Mouse (Mus musculus) hindbrain, embryonic 14.5 days (tissue): ENCODE results near the gene Pfdn5. TPM values are rescaled to one million over a fixed set of nuclear protein-coding genes. Genes with fewer than 3 reads are reported as not detected.

Experiments used
- ATAC-seq: fragments of 200-750 bp; cut with Nextera tagmentation; 2 replicates; pipeline ENCODE4 v1.8.0; 2017; ENCODE audit warnings: moderate number of reproducible peaks, mild to moderate bottlenecking, moderate TSS enrichment, moderate library complexity; ENCODE audit not compliant: low FRiP score
- DNase-seq: peaks from one replicate; pipeline ENCODE4 v3.0.0-alpha.2; 2015; ENCODE audit warnings: low spot score
- H3K27ac ChIP-seq: fragments of 300-500 bp; sonication (generic); 2 replicates; pipeline ENCODE4 v1.5.1; 2014; ENCODE audit warnings: mild to moderate bottlenecking, moderate library complexity
- H3K27me3 ChIP-seq: fragments of 300-500 bp; sonication (generic); 2 replicates; pipeline ENCODE4 v1.6.1; 2014; ENCODE audit warnings: mild to moderate bottlenecking, low read length, mixed read lengths; ENCODE audit not compliant: control insufficient read depth, insufficient read depth
- H3K36me3 ChIP-seq: fragments of 300-500 bp; sonication (generic); replicated peaks from 2 replicates; pipeline ENCODE4 v1.6.1; 2014; ENCODE audit not compliant: control insufficient read depth, insufficient read depth
- H3K4me1 ChIP-seq: fragments of 300-500 bp; sonication (generic); replicated peaks from 2 replicates; pipeline ENCODE4 v1.6.1; 2014; ENCODE audit warnings: antibody characterized with exemption, low read length, mixed read lengths; ENCODE audit not compliant: control insufficient read depth, insufficient read depth
- H3K4me2 ChIP-seq: fragments of 300-500 bp; sonication (generic); replicated peaks from 2 replicates; pipeline ENCODE4 v1.6.1; 2014; ENCODE audit warnings: mild to moderate bottlenecking, moderate library complexity
- H3K4me3 ChIP-seq: fragments of 300-500 bp; sonication (generic); replicated peaks from 2 replicates; pipeline ENCODE4 v1.5.1; 2014; ENCODE audit warnings: mild to moderate bottlenecking, low read length
- H3K9ac ChIP-seq: fragments of 300-500 bp; sonication (generic); 2 replicates; pipeline ENCODE4 v1.6.1; 2014
- H3K9me3 ChIP-seq: fragments of 300-500 bp; sonication (generic); 2 replicates; pipeline ENCODE4 v1.6.1; 2016; ENCODE audit warnings: low read length; ENCODE audit not compliant: control insufficient read depth
- WGBS: fragments of 180-500 bp; shearing (Covaris S2); extraction: QIAGEN DNeasy Blood & Tissue Kit; methylation state at CpG from one replicate; pipeline ENCODE4 v1.1.7; 2014; 5-methylcytosine and 5-hydroxymethylcytosine counted together
- polyA plus RNA-seq: library from polyadenylated mRNA; unstranded; fragments of >200 nt; fragmentation: Nextera tagmentation; extraction: Ambion mirVana; gene quantifications from 2 replicates; pipeline ENCODE4 v1.2.1, GENCODE M21; 2014

The Pfdn5 gene
- polyA plus RNA-seq, 1 experiment from 2014 or later: 626 TPM

DNA sequence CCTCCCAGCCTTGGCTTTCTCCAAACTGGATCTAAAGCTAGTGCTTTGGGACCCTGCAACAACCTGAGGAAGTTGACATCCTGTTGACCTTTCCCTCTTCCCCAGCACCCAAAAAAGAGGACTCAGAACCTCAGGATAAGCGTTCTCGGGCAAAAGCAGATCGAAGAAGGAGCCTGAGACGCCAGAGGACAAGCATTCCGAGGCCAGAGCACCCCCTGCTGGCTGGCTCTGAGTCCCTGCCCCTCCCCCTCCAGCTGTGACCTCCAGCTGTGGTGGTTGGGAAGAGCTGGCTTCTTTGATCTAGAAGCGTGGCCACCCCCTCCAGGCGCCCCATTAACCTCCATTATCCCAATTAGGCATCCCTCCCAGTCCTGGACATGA lies 51.2 kb downstream of the Pfdn5 start:
- 0% methylated on average over 7 of the region's 7 CpGs for WGBS

DNA sequence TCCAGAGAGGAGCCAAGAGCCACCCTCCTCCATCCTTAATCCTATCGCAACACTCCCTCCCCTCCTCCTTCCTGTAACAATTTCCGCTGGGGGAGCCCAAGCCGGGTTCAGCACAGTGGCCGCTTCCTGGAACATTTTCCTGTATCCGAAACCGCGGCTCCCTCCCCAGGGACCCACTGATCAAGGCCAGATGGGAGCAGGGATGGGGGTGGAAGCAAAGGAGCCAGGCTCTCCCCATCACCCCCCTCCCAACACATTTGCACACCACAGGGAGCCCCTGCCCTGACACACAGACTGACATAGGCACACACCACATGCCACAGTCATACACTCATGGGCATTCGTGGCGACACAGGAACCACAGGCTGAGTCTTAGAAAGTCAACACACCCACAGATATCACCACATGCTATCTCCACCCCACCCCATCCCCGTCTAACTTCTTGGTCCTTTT lies 51.9 kb downstream of the Pfdn5 start:
- no peaks in the 10 kb centered on the region for H3K27me3 ChIP-seq
- peak overlapping the region; percentile 60; the same call in 1 of the 2 replicates for H3K9ac ChIP-seq
- H3K9me3 ChIP-seq: no peaks in the 10 kb centered on the region
- WGBS: 5% methylated on average over 10 of the region's 10 CpGs
- H3K4me1 ChIP-seq: peaks cover 12% of the 10 kb centered on the region; the same call in 1 of the 2 replicates
- no peak overlapping the region for H3K4me3 ChIP-seq
- no peaks in the 10 kb centered on the region for H3K36me3 ChIP-seq
- no peak overlapping the region for H3K27ac ChIP-seq
- peak overlapping the region; percentile 99 for H3K4me2 ChIP-seq
- no peak for DNase-seq
- ATAC-seq: no peak

More for the DNA sequence above, 51.2 kb downstream of the Pfdn5 start:
- peak overlapping the region; percentile 60 for H3K9ac ChIP-seq
- no peaks in the 10 kb centered on the region for H3K36me3 ChIP-seq
- H3K4me2 ChIP-seq: peak overlapping the region; percentile 99
- DNase-seq (peak; percentile 81), ATAC-seq (peak; percentile 55; the same call in 1 of the 2 replicates)
- no peaks in the 10 kb centered on the region for H3K27me3 ChIP-seq
- H3K4me1 ChIP-seq: peaks cover 12% of the 10 kb centered on the region; the same call in 1 of the 2 replicates
- no peaks in the 10 kb centered on the region for H3K9me3 ChIP-seq
- peak overlapping the region; percentile 64; the same call in 1 of the 2 replicates for H3K27ac ChIP-seq
- H3K4me3 ChIP-seq: peak overlapping the region; percentile 55

Other genes starting within 250 kb of the Pfdn5 start
- gene Tns2, start 225.7 kb upstream of the Pfdn5 start, polyA plus RNA-seq: 9.9 and 10.4 TPM in 2 replicates
- gene Spryd3, start 189.9 kb upstream of the Pfdn5 start, polyA plus RNA-seq: 54.8 and 62.4 TPM in 2 replicates
- 1.8 and 1.9 TPM in 2 replicates for gene Igfbp6, start 181.8 kb upstream of the Pfdn5 start, polyA plus RNA-seq
- 0.13 TPM in 1 of 2 replicates, not detected in the other for gene Soat2, start 175.6 kb upstream of the Pfdn5 start, polyA plus RNA-seq
- 45.4 and 47.1 TPM in 2 replicates for gene Zfp740, start 122.9 kb upstream of the Pfdn5 start, polyA plus RNA-seq
- gene Csad, start 121.4 kb upstream of the Pfdn5 start, polyA plus RNA-seq: 27.5 and 33.3 TPM in 2 replicates
- 0.22 and 1.1 TPM in 2 replicates for gene Itgb7, start 94.2 kb upstream of the Pfdn5 start, polyA plus RNA-seq
- gene Rarg, start 68.6 kb upstream of the Pfdn5 start, polyA plus RNA-seq: 6.2 and 6.7 TPM in 2 replicates
- not detected in 2 replicates for gene Gm9918, start 55.6 kb upstream of the Pfdn5 start, polyA plus RNA-seq
- 60.6 and 61.8 TPM in 2 replicates for gene Mfsd5, start 46.7 kb upstream of the Pfdn5 start, polyA plus RNA-seq
- 6.8 and 7.0 TPM in 2 replicates for gene Espl1, start 29.9 kb upstream of the Pfdn5 start, polyA plus RNA-seq
- 77.4 and 78.4 TPM in 2 replicates for gene Myg1, start 5.6 kb downstream of the Pfdn5 start, polyA plus RNA-seq
- gene Aaas, start 24.7 kb downstream of the Pfdn5 start, polyA plus RNA-seq: 30.7 and 33.8 TPM in 2 replicates
- gene Sp7, start 41.1 kb downstream of the Pfdn5 start, polyA plus RNA-seq: 0.64 and 0.82 TPM in 2 replicates
- gene Sp1, start 80.0 kb downstream of the Pfdn5 start, polyA plus RNA-seq: 5.3 and 6.2 TPM in 2 replicates
- gene Amhr2, start 119.3 kb downstream of the Pfdn5 start, polyA plus RNA-seq: 0.13 and 0.39 TPM in 2 replicates
- gene Prr13, start 132.9 kb downstream of the Pfdn5 start, polyA plus RNA-seq: 98.3 and 105 TPM in 2 replicates
- gene Pcbp2, start 144.4 kb downstream of the Pfdn5 start, polyA plus RNA-seq: 158 and 166 TPM in 2 replicates
- gene Gm10337, start 177.6 kb downstream of the Pfdn5 start, polyA plus RNA-seq: 9.6 and 17.2 TPM in 2 replicates
- gene Map3k12, start 190.9 kb downstream of the Pfdn5 start, polyA plus RNA-seq: 43.9 and 47.5 TPM in 2 replicates
- gene Tarbp2, start 192.1 kb downstream of the Pfdn5 start, polyA plus RNA-seq: 77.8 and 86.7 TPM in 2 replicates
- 5.0 and 8.6 TPM in 2 replicates for gene Npff, start 198.8 kb downstream of the Pfdn5 start, polyA plus RNA-seq